Mouse (Mus musculus) embryonic facial prominence, embryonic 14.5 days (tissue): ENCODE measurements around the gene Gm29735. TPM values are rescaled to one million over a fixed set of nuclear protein-coding genes. Genes with fewer than 3 reads are reported as not detected.

ENCODE experiments used
- polyA plus RNA-seq: library from polyadenylated mRNA; unstranded; fragments of >200 nt; fragmentation: Nextera tagmentation; extraction: Ambion mirVana; gene quantifications from 2 replicates; pipeline ENCODE4 v1.2.1, GENCODE M21; 2014

The Gm29735 gene
- polyA plus RNA-seq, 1 experiment from 2014 or later = not detected

Other genes starting within 250 kb of the Gm29735 start
- 48.9 and 50.1 TPM in 2 replicates for gene Tollip, start 238.6 kb downstream of the Gm29735 start, polyA plus RNA-seq
- 1.3 TPM in 2 replicates for gene Brsk2, start 207.4 kb downstream of the Gm29735 start, polyA plus RNA-seq
- 65.8 and 68.4 TPM in 2 replicates for gene Mob2, start 96.0 kb downstream of the Gm29735 start, polyA plus RNA-seq
- 7.1 and 11.1 TPM in 2 replicates for gene Dusp8, start 61.3 kb downstream of the Gm29735 start, polyA plus RNA-seq
- gene Gm45618, start 36.4 kb downstream of the Gm29735 start, polyA plus RNA-seq = 0.28 TPM in 1 of 2 replicates, not detected in the other
- gene Gm39115, start 21.1 kb downstream of the Gm29735 start, polyA plus RNA-seq = not detected in 2 replicates
- gene Gm45337, start 12.5 kb downstream of the Gm29735 start, polyA plus RNA-seq = not detected in 2 replicates
- not detected in 2 replicates for gene Gm4553, start 8.6 kb upstream of the Gm29735 start, polyA plus RNA-seq
- not detected in 2 replicates for gene Krtap5-2, start 18.9 kb upstream of the Gm29735 start, polyA plus RNA-seq
- not detected in 2 replicates for gene Gm10153, start 33.3 kb upstream of the Gm29735 start, polyA plus RNA-seq
- gene Krtap5-3, start 44.3 kb upstream of the Gm29735 start, polyA plus RNA-seq = not detected in 2 replicates
- gene Gm7579, start 54.7 kb upstream of the Gm29735 start, polyA plus RNA-seq = not detected in 2 replicates
- gene Krtap5-5, start 72.9 kb upstream of the Gm29735 start, polyA plus RNA-seq = 0.19 TPM in 1 of 2 replicates, not detected in the other
- not detected in 2 replicates for gene Gm40460, start 84.0 kb upstream of the Gm29735 start, polyA plus RNA-seq
- gene Gm2431, start 101.2 kb upstream of the Gm29735 start, polyA plus RNA-seq = not detected in 2 replicates
- not detected in 2 replicates for gene Gm4559, start 117.2 kb upstream of the Gm29735 start, polyA plus RNA-seq
- not detected in 2 replicates for gene Krtap5-1, start 140.0 kb upstream of the Gm29735 start, polyA plus RNA-seq
- not detected in 2 replicates for gene Krtap5-4, start 146.4 kb upstream of the Gm29735 start, polyA plus RNA-seq
- 3.0 and 3.3 TPM in 2 replicates for gene Ifitm10, start 216.6 kb upstream of the Gm29735 start, polyA plus RNA-seq
- gene Gm49369, start 225.6 kb upstream of the Gm29735 start, polyA plus RNA-seq = 0.46 TPM in 1 of 2 replicates, not detected in the other
- 342 and 350 TPM in 2 replicates for gene Ctsd, start 230.9 kb upstream of the Gm29735 start, polyA plus RNA-seq